Mouse (Mus musculus): ENCODE data around the gene Agr2.

DNA sequence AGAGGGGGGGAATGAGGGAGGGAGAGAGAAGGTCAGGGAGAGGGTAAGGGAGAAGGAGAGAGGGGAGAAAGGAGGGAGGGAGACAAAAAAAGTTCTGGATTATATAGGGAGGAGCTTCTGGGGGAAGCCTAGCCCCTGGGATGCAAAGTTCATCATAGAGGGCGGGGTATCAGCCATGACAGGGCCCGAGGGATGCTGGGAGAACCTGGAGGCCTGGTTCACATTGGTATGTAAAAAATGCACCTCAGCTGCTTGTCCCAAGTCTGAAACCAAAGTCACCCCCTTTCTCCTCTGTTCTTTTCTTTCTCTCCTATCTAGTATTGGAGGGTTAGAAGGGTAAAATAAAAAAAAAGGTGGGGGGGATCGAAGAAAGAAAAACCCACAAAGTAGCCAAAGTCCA lies 27.4 kb downstream of the Agr2 start:
- TF ChIP-seq CTCF (conservative IDR thresholded peaks at IDR 0.05; ENCODE audit: low read length) (no peak), NANOG (IDR thresholded peaks at IDR 0.05; ENCODE audit: borderline replicate concordance, low read length) (no peak), POU5F1 (IDR thresholded peaks at IDR 0.05; ENCODE audit: borderline replicate concordance, low read length) (no peak)

All from E14TG2a.4 (cell line).